Mouse (Mus musculus): ENCODE data around the gene Dnajc19. TPM values are rescaled to one million over a fixed set of nuclear protein-coding genes. Genes with fewer than 3 reads are reported as not detected.

Gene Dnajc19
- 81.0 TPM for polyA plus RNA-seq (2017; shearing (Covaris generic))

DNA sequence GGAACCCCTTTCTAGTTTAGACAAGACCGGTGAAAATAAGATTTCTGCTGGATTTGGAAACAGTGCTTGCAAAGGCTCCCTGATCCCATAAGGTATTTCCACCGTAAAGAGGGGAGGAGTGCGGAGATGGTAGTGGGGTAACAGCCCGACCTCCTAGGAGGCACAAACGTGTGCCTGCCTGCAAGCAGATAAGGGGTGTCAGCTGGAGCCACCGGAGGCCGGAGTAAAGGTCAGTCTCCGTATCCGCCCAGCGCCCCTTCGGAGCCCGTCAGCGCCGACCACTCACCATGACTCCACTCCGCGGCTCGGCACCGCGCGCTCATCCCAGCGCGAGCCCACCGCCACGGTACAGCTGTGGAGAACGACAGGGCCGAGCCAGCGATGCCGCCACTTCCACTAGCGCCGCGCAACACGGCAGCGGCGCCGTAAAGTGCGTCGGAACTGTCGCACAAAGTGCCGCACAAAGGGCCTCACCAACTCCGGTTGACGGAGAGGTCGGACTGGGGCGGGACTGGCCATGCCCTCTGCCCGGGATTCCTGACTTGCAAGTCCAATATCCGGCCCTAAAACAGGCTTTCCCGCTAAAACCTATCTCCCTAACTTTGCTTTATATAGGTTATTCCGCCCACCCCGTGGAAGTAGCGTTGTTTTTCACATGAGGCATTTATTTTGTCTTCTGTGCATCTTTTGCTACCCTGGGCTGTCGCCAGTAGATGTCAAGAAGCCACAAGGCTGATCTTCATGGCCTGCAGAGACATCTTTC, at the start of gene Dnajc19:
Gene Dnajc19, minus strand, starts transcription at position 422 of the 763 bp plus-strand sequence.

DNA sequence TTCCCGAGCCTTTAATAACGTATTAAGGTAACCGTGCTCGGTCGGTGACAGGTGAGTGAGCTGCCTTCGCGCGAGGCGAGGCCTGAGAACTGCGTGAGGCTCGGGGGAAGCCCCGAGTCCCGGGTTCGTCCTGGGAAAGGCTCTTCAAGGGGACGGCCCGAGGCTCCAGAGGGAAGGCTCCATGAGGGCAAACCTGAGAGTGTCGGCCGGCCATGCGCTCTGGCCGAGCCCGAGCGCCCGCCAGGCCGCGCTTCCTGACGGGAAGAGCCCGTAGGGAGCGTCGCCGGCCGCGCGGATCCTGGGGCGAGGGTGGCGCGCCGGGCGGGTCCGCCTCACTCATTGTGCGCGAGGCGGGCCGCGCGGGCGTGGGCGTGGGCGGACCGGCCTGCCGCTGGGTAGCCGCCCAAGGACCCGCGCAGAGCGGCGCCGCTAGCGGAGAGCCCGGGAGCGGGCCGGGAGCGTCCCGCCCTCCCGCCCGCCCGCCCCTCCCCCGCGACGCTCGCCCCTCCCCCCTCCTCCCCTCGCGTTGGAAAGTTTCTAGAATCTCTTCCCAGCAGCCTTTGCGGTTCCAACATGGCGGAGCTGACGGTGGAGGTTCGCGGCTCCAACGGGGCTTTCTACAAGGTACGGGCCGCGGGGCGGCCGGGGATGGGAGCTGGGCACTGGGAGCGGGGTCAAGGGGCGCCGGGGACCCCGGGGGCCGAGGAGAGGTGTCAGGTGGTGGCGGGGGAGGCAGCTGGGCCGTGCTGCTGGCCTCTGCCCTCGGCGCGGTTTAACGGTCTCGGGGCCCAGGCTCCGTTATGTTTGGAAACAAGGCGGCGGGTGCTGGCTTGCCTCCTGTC, 61.4 kb downstream of the Dnajc19 start, which contains the start of gene Fxr1:
Gene Fxr1, plus strand, starts transcription at position 404 of the 842 bp plus-strand sequence.

Other genes with a start within 250 kb of the Dnajc19 start
- gene Ccdc39, start 237.0 kb downstream of the Dnajc19 start, polyA plus RNA-seq (2017; shearing (Covaris generic)): not detected
- gene Fxr1, start 61.4 kb downstream of the Dnajc19 start, polyA plus RNA-seq (2017; shearing (Covaris generic)): 63.3 TPM